Mouse (Mus musculus) C2C12 (cell line): ENCODE results near the gene Tmc8.

Experiments
- CTCF ChIP-seq: IDR thresholded peaks from one replicate; pipeline ENCODE4 v1.5.1; 2011; ENCODE audit not compliant: control insufficient read depth, insufficient read depth, insufficient read length
- MAX ChIP-seq: IDR thresholded peaks from one replicate; pipeline ENCODE4 v1.6.1; 2011; ENCODE audit warnings: mild to moderate bottlenecking, control low read depth
- MYOD1 ChIP-seq: IDR thresholded peaks from one replicate; pipeline ENCODE4 v1.6.1; 2011; ENCODE audit warnings: low read depth; ENCODE audit not compliant: control insufficient read depth, insufficient read length
- MYOG ChIP-seq: IDR thresholded peaks from one replicate; pipeline ENCODE4 v1.6.1; 2011; ENCODE audit not compliant: control insufficient read depth, insufficient read length; ENCODE audit errors: extremely low read depth
- USF1 ChIP-seq: IDR thresholded peaks from one replicate; pipeline ENCODE4 v1.6.1; 2011; ENCODE audit warnings: low read depth, mild to moderate bottlenecking, control low read depth, moderate library complexity

- TF ChIP-seq CTCF (no peak), MAX (no peak), USF1 (no peak), MYOD1 (no peak), MYOG (no peak)
These were observed 6.3 kb upstream of the Tmc8 start for GRCm38 (mm10) chr11:117775540-117775939.
